Mouse (Mus musculus) liver, postnatal 0 days (tissue): ENCODE measurements at regions not wholly inside any gene's neighbourhood (a gene's known extent, or its start where the extent isn't known, plus 50 kb on each side); places are given as distances from the start of the nearest gene placed in this dataset.

Experiments
- CTCF ChIP-seq: sonication (generic); IDR thresholded peaks from 2 replicates; pipeline ENCODE4 v1.5.1; 2016; ENCODE audit warnings: antibody characterized with exemption, low read depth
- EP300 ChIP-seq: IDR thresholded peaks from 2 replicates; pipeline ENCODE4 v1.6.1; 2016; ENCODE audit warnings: antibody characterized with exemption, low read depth, mild to moderate bottlenecking

GRCm38 (mm10) chr13:112189605-112190004, 98.6 kb upstream of the Ankrd55 start:
- TF ChIP-seq CTCF: no peak
- TF ChIP-seq EP300: no peak
